Mouse (Mus musculus) limb, embryonic 12.5 days (tissue): Measurements from ENCODE around the gene Efna5. TPM values are rescaled to one million over a fixed set of nuclear protein-coding genes. Genes with fewer than 3 reads are reported as not detected.

ENCODE experiments used
- ATAC-seq: fragments of 200-750 bp; cut with Nextera tagmentation; 2 replicates; pipeline ENCODE4 v1.8.0; 2017; ENCODE audit warnings: low read depth, moderate TSS enrichment; ENCODE audit not compliant: insufficient number of reproducible peaks, insufficient read depth, low FRiP score, low TSS enrichment
- H3K27ac ChIP-seq: fragments of 300-500 bp; sonication (generic); 2 replicates; pipeline ENCODE4 v1.5.1; 2016; ENCODE audit warnings: mild to moderate bottlenecking, moderate library complexity
- H3K27me3 ChIP-seq: fragments of 300-500 bp; sonication (generic); 2 replicates; pipeline ENCODE4 v1.6.1; 2016; ENCODE audit warnings: mild to moderate bottlenecking, moderate library complexity
- H3K36me3 ChIP-seq: fragments of 300-500 bp; sonication (generic); 2 replicates; pipeline ENCODE4 v1.6.1; 2016; ENCODE audit warnings: mild to moderate bottlenecking, moderate library complexity
- H3K4me1 ChIP-seq: fragments of 300-500 bp; sonication (generic); replicated peaks from 2 replicates; pipeline ENCODE4 v1.6.1; 2016
- H3K4me2 ChIP-seq: fragments of 300-500 bp; sonication (generic); 2 replicates; pipeline ENCODE4 v1.6.1; 2016; ENCODE audit warnings: mild to moderate bottlenecking, moderate library complexity
- H3K4me3 ChIP-seq: fragments of 300-500 bp; sonication (generic); replicated peaks from 2 replicates; pipeline ENCODE4 v1.5.1; 2016; ENCODE audit warnings: mild to moderate bottlenecking
- H3K9ac ChIP-seq: fragments of 300-500 bp; sonication (generic); replicated peaks from 2 replicates; pipeline ENCODE4 v1.6.1; 2016; ENCODE audit warnings: mild to moderate bottlenecking, moderate library complexity
- H3K9me3 ChIP-seq: fragments of 300-500 bp; sonication (generic); 2 replicates; pipeline ENCODE4 v1.6.1; 2016; ENCODE audit warnings: mild to moderate bottlenecking, moderate library complexity
- WGBS: fragments of 180-500 bp; shearing (Covaris S2); methylation state at CpG from one replicate; pipeline ENCODE4 v1.1.7; 2016; 5-methylcytosine and 5-hydroxymethylcytosine counted together
- polyA plus RNA-seq: library from polyadenylated mRNA; unstranded; fragments of >200 nt; fragmentation: Nextera tagmentation; extraction: Ambion mirVana; gene quantifications from 2 replicates; pipeline ENCODE4 v1.2.1, GENCODE M21; 2016

Efna5 gene
- polyA plus RNA-seq, 1 experiment from 2014 or later, result 38.2 TPM

DNA sequence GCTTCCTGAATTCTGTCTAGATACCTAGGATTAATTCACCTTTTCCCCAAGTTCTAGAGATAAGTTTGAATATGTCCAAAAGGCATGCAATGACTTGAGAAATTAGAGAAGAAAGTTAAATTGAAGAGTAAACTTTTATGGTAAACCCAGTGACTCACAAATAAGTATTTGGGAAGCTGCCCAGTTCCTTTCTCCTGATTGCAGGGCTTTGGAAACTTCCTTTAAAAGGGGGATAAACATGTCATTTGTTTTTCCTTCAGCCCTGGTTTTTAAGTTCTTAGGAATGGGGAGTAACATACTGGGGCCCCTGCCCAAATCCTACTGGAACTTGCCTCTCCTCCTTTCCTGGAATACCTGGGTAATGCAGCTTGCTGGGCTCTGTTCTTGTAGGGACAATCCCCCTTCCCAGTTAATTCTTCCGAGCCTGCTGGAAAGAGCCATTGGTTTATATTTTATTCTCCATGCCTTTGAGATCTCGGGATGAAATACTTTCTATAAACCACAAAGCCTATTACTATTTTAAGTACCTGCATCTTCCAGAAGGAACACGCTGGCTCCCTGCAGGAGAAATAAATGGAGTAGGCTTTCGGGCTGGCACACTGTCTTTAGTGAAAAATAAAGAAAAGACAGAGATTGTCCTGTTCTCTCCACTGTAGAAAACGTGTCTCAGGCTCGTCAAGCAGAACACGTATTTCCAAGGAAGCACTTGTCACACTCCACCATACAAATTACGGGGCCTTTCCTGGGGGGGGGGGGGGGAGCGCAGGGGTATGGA, 282.2 kb downstream of the Efna5 start:
- Histone ChIP-seq H3K4me2 (no peak overlapping the region), H3K9me3 (no peaks in the 10 kb centered on the region), H3K4me3 (no peak overlapping the region), H3K36me3 (no peaks in the 10 kb centered on the region), H3K27me3 (0 out of 2 replicates have a peak, but pooled peaks cover 3% of the 10 kb centered on the region), H3K9ac (no peak overlapping the region), H3K27ac (no peak overlapping the region), H3K4me1 (peaks cover 7% of the 10 kb centered on the region)
- ATAC-seq, result no peak
- 69% methylated on average over 9 of the region's 9 CpGs for WGBS

DNA sequence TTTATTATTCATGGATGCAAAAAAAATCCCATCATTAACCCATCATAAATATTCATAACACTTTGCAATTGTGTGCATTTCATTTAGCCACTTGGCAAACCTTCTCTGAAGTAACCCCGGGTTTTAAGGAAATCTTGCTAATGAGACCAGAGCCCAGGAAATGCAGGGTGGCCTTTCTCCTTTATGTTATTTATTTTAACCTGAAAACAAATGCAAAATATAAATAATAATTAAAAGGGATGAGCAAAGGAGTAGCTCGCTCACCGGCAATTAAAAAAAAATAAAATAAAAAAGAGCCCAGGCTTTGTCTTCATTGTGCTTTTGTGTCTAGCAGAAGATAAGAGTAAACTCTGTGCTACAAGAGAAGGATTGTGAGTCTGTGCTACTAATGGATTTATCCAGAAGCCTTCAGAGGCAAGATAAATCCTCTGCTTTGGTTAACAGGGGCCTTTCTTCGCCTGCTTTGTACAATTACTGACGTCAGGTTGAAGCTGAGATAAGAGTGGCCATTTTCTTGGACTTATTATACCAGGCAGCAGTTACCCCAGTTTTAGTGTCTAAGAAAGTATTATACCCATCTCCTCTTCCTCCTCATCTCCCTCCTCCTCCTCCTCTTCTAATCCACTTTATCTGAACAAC, 288.6 kb downstream of the Efna5 start:
- Histone ChIP-seq H3K4me2 (no peak overlapping the region), H3K4me1 (0 out of 2 replicates have a peak, but pooled peaks cover 7% of the 10 kb centered on the region), H3K27ac (no peak overlapping the region), H3K36me3 (no peaks in the 10 kb centered on the region), H3K4me3 (no peak overlapping the region), H3K9ac (no peak overlapping the region), H3K9me3 (0 out of 2 replicates have a peak, but pooled peaks cover 3% of the 10 kb centered on the region), H3K27me3 (0 out of 2 replicates have a peak, but pooled peaks cover 3% of the 10 kb centered on the region)
- WGBS, result 76% methylated on average over 5 of the region's 5 CpGs
- no peak for ATAC-seq

DNA sequence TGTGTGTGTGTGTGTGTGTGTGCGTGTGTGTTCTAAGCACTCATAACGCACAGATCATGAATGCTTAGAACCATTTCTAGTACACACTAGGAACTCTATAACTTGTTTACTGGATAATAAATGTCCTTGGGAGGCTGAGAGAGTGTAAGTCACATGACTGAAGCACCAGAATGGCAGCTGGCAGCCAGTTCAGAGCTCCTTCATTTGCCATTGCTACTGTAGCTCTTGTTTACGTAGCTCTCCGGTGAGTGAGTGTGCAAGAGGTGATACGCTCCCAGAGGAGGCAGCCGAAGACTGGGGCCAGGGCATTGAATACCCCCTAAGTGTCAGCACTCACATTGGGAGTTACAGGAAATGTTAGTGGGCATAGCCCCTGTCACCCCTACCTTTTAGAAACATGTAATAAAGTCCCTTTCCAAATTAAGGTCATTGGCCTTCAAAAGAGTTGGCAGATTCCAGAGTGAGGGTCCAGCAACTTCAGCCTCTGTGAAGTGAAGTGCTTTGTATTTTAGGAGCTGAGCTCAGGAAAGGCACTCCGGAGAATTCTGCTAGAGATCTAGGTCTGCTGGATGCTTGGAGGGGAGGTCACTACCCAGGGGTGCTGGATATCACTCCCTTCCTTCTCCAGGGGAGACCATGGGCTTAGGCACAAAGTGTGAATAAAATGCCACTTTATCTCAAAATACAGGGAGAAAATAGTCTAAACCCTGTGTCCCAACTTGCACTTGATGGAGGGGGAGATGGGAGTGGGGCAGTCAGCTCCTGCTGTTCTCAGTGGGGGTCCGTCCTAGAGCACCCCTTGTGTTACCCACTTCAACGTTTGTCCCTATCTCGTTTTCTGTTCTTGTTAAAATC, 289.3 kb downstream of the Efna5 start:
- Histone ChIP-seq H3K9ac (no peak overlapping the region), H3K4me2 (no peak overlapping the region), H3K4me1 (0 out of 2 replicates have a peak, but pooled peaks cover 7% of the 10 kb centered on the region), H3K4me3 (no peak overlapping the region), H3K9me3 (peaks cover 9% of the 10 kb centered on the region), H3K36me3 (no peaks in the 10 kb centered on the region), H3K27ac (no peak overlapping the region), H3K27me3 (0 out of 2 replicates have a peak, but pooled peaks cover 3% of the 10 kb centered on the region)
- 64% methylated on average over 10 of the region's 10 CpGs for WGBS
- ATAC-seq, result no peak

DNA sequence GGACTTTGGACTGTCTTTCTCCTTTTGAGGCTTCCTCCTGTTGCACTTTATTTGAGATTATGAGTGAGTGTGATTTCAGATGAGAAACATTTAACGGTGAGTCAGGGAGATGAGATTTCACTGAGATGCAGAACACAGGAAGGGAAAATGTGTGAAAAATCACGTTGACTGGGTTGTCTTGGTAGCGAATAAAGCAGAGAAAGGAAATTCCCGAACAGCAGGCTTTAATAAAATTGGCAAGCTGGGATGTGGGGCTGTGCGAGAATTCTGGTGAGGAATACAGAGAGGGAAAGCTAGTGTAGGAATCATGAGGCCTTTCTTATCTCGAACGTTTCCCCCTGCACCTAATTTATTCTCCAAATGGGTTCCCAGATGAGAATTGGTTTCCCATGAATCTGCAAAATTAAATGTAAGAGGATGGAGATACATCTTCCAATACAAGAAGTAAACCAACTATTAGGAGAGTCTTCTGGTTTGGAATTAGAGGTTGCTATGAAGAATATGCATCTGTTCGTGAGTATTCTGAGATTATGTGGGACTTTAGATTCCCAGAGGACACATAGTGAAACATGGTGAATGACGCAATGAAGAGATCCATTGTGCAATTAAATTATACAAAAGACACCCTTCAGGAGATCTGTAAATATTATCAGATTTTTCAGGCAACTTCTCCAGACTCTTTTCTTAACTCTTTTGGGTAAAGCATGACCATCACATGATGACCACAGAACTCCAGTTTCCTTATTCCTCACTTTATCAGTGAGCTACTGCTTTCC, 290.2 kb downstream of the Efna5 start:
- no peak overlapping the region for H3K27ac ChIP-seq
- ATAC-seq, result no peak
- H3K4me2 ChIP-seq, result no peak overlapping the region
- no peaks in the 10 kb centered on the region for H3K36me3 ChIP-seq
- no peak overlapping the region for H3K9ac ChIP-seq
- 0 out of 2 replicates have a peak, but pooled peaks cover 3% of the 10 kb centered on the region for H3K27me3 ChIP-seq
- 61% methylated on average over 9 of the region's 9 CpGs for WGBS
- no peak overlapping the region for H3K4me3 ChIP-seq
- peaks cover 9% of the 10 kb centered on the region for H3K9me3 ChIP-seq
- 0 out of 2 replicates have a peak, but pooled peaks cover 7% of the 10 kb centered on the region for H3K4me1 ChIP-seq

DNA sequence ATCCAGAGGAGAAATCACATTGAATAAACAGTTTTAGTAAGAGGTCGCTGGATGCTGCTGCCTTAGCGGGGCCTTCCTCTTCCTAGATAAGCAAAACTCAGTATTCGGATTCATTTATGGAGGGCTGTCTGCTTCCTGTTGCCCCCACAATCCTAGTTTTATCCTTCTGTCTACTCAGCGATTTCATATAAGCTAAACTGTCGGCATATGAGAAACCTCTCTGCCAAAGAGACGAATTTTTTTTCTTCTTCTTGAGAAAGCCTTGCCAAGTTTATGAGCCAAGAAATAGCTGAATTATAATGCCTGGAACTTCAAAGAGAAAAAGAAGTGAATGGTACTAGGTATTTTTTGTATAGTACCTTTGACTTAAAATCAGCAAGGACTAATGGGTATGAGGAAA, 301.0 kb downstream of the Efna5 start:
- WGBS, result 77% methylated on average over 6 of the region's 6 CpGs
- ATAC-seq, result no peak
- Histone ChIP-seq H3K4me3 (no peak overlapping the region), H3K9me3 (no peaks in the 10 kb centered on the region), H3K27me3 (no peaks in the 10 kb centered on the region), H3K9ac (no peak overlapping the region), H3K27ac (no peak overlapping the region), H3K4me2 (no peak overlapping the region), H3K4me1 (no peaks in the 10 kb centered on the region), H3K36me3 (no peaks in the 10 kb centered on the region)

DNA sequence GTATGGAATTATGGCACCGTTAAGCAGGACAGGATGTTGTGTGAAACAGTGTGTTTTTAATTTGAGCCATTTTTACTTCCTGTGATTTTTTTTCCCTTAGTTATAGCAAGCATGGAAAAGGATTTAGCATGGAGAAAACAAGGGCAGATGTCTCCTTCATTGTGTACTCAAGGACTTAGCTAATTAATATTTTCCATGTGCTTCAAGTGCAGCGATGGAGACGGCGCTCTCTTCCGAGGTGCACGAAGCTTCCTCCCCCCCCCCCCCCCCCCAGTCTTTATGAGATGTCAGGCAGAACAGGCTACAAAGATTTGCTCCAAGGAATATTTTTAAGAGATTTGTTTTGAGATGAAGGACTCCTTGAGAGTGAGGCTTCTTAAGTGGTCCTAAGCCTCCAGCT, 301.5 kb downstream of the Efna5 start:
- ATAC-seq, result no peak
- H3K9me3 ChIP-seq, result no peaks in the 10 kb centered on the region
- H3K4me2 ChIP-seq, result no peak overlapping the region
- 0 out of 2 replicates have a peak, but pooled peaks cover 3% of the 10 kb centered on the region for H3K4me1 ChIP-seq
- no peaks in the 10 kb centered on the region for H3K36me3 ChIP-seq
- H3K4me3 ChIP-seq, result no peak overlapping the region
- 60% methylated on average over 6 of the region's 6 CpGs for WGBS
- H3K27me3 ChIP-seq, result no peaks in the 10 kb centered on the region
- H3K9ac ChIP-seq, result no peak overlapping the region
- no peak overlapping the region for H3K27ac ChIP-seq

DNA sequence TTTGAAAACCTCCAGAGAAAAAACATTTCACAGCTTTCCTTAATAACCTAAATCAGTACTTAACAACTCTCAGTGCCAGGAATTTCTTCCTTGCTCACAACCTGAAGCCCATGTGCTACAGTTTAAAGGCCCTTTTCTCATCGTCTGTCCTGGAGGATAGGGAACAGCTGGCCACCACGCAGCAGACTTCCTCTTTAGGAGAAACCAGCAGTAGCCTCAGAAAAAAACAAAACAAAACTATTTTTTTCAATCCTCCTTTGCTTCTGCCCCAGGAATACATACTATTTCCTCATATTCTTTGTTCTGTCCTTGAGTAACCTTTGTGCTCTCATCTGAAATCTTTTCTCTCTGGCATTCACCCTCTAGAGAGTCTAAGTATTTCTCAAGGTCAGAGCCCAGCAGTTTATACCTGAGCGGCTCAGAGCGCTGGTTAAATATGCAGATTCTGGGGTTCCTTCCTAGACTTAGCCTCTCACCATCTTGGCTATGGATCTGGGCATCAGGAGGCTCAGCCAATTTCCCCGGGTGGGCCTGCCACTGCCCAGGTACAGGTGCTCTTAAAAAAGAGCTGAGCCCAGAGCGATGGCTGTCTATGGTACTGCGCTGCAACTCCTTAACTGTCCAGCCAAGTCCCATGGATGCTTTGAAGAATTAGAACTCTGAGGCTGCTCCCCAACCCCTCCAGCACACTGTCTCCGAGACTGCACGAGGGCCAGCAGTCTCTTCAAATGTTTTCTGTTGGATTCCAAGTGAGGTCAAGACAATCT, 306.4 kb downstream of the Efna5 start:
- H3K27ac ChIP-seq, result no peak overlapping the region
- 0 out of 2 replicates have a peak, but pooled peaks cover 5% of the 10 kb centered on the region for H3K4me1 ChIP-seq
- WGBS, result 70% methylated on average over 9 of the region's 9 CpGs

DNA sequence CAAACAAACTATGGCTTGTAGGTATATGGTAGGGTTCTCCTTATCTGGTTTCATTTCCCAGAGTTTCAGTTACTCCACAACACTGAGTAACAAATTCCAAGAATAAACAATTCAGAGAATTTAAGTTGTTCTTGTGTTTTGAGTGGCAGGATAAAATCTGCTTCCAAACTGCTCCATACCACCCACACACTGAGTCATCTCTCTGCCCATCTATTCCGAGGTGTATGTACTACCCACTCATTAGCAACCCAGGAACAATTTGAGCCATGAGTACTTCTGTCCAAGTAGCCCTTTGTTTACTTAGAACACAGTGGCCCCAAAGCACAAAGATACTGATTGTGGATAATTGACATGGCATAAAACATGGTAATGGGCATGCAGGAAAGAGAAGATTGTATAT, 311.0 kb downstream of the Efna5 start:
- H3K4me3 ChIP-seq, result no peak overlapping the region
- H3K27me3 ChIP-seq, result peaks cover 14% of the 10 kb centered on the region; the same call in 1 of the 2 replicates
- H3K27ac ChIP-seq, result no peak overlapping the region
- H3K9me3 ChIP-seq, result no peaks in the 10 kb centered on the region
- WGBS, result 76% methylated on average over 1 of the region's 1 CpGs
- H3K4me2 ChIP-seq, result no peak overlapping the region
- no peaks in the 10 kb centered on the region for H3K36me3 ChIP-seq
- peaks cover 9% of the 10 kb centered on the region; the same call in 1 of the 2 replicates for H3K4me1 ChIP-seq
- no peak for ATAC-seq
- H3K9ac ChIP-seq, result no peak overlapping the region

More for the DNA sequence above, 306.4 kb downstream of the Efna5 start:
- Histone ChIP-seq H3K27me3 (no peaks in the 10 kb centered on the region), H3K36me3 (no peaks in the 10 kb centered on the region), H3K9me3 (no peaks in the 10 kb centered on the region), H3K4me3 (no peak overlapping the region), H3K9ac (no peak overlapping the region), H3K4me2 (no peak overlapping the region)
- no peak for ATAC-seq

DNA sequence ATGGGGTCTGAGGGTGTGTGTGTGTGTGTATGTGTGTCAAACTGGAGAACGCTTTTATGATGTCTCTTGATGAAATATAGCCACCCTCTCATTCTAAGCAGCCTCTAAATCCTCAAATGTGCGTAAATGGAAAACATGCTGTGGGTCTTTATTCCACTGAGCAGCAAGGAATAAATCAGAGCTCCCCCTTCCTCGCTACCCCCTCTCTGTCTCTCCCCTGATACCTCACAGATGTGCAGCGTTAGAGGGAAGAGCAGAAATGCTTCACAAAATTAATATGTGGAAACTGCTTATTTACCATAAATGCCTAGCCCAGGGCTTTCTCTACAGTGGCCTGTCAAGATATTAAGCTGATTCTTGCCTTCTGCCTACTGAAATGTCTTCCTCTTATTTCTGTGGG, 313.1 kb downstream of the Efna5 start:
- Histone ChIP-seq H3K36me3 (no peaks in the 10 kb centered on the region), H3K4me2 (no peak overlapping the region), H3K4me1 (peaks cover 5% of the 10 kb centered on the region; the same call in 1 of the 2 replicates), H3K27me3 (peaks cover 14% of the 10 kb centered on the region; the same call in 1 of the 2 replicates), H3K9me3 (no peaks in the 10 kb centered on the region), H3K27ac (no peak overlapping the region), H3K9ac (no peak overlapping the region), H3K4me3 (no peak overlapping the region)
- 30% methylated on average over 4 of the region's 4 CpGs for WGBS
- no peak for ATAC-seq

DNA sequence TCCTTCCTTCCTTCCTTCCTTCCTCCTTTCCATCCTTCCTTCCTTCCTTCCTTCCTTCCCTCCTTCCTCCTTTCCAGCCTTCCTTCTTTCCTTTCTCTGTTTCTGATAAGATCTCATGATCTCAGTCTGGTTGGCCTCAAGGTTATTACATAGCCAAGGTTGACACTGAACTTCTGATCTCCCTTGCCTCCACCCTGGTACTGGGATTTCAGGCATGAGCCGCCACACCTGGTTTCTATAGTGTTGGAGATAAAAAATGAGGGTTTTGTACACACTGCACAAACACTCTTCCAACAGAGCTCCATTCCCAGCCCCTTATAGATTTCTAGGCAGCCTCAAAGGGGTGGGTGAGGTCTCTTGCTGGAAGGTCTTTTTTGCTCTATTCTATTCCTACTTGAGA, 315.5 kb downstream of the Efna5 start:
- 68% methylated on average over 1 of the region's 1 CpGs for WGBS
- Histone ChIP-seq H3K4me1 (peaks cover 5% of the 10 kb centered on the region; the same call in 1 of the 2 replicates), H3K27ac (no peak overlapping the region), H3K9me3 (no peaks in the 10 kb centered on the region), H3K4me3 (no peak overlapping the region), H3K9ac (no peak overlapping the region), H3K27me3 (peaks cover 14% of the 10 kb centered on the region; the same call in 1 of the 2 replicates), H3K4me2 (no peak overlapping the region), H3K36me3 (no peaks in the 10 kb centered on the region)
- ATAC-seq, result no peak
